Mouse (Mus musculus) hindbrain, embryonic 12.5 days (tissue): Measurements from ENCODE around the gene Plekha3. TPM values are rescaled to one million over a fixed set of nuclear protein-coding genes. Genes with fewer than 3 reads are reported as not detected.

ENCODE experiments used
- polyA plus RNA-seq: library from polyadenylated mRNA; unstranded; fragments of >200 nt; fragmentation: Nextera tagmentation; extraction: Ambion mirVana; gene quantifications from 2 replicates; pipeline ENCODE4 v1.2.1, GENCODE M21; 2016

The Plekha3 gene
- polyA plus RNA-seq, 1 experiment from 2014 or later, result 16.8 TPM

Other genes starting within 250 kb of the Plekha3 start
- 96.4 and 97.1 TPM in 2 replicates for gene Prkra, start 27.3 kb upstream of the Plekha3 start, polyA plus RNA-seq
- gene Pjvk, start 26.8 kb upstream of the Plekha3 start, polyA plus RNA-seq, result 0.51 and 0.52 TPM in 2 replicates
- 32.6 and 34.9 TPM in 2 replicates for gene Fkbp7, start 2.2 kb upstream of the Plekha3 start, polyA plus RNA-seq